Mouse (Mus musculus) T-helper 1 cell (primary cell): Measurements from ENCODE around the gene B9d2.

ENCODE experiments used
- in situ Hi-C: fragments of 300-600 bp; cut with MboI, MseI; formaldehyde crosslinking; loops from one replicate; pipeline ENCODE4 v1.15.1; 2025; ENCODE audit warnings: high pct_unique_total_duplicates

The B9d2 gene

GRCm38 (mm10) chr7:25680514-25681258 lies at the start of gene B9d2:
Gene B9d2, plus strand, starts transcription at chr7:25680780.
- in situ Hi-C loops: loop anchor here (10.0 kb wide), 1 partner anchor 1306 kb away; the partner anchor contains the start of gene Kcnn4

GRCm38 (mm10) chr7:25632679-25633078 lies 47.9 kb upstream of the B9d2 start:
- in situ Hi-C loops: no loop called here

- in situ Hi-C loops: no loop called here
Observed at GRCm38 (mm10) chr7:25636373-25636772, 44.2 kb upstream of the B9d2 start.

- in situ Hi-C loops: no loop called here
Observed at GRCm38 (mm10) chr7:25637099-25637498, 43.5 kb upstream of the B9d2 start.

- in situ Hi-C loops: no loop called here
Observed at GRCm38 (mm10) chr7:25639754-25640153, 40.8 kb upstream of the B9d2 start.

- in situ Hi-C loops: no loop called here
Observed at GRCm38 (mm10) chr7:25644136-25644535, 36.4 kb upstream of the B9d2 start.

GRCm38 (mm10) chr7:25644631-25645030 lies 35.9 kb upstream of the B9d2 start:
- in situ Hi-C loops: no loop called here

GRCm38 (mm10) chr7:25645074-25645473 lies 35.5 kb upstream of the B9d2 start:
- in situ Hi-C loops: no loop called here

- in situ Hi-C loops: no loop called here
Observed at GRCm38 (mm10) chr7:25647574-25648123, 32.9 kb upstream of the B9d2 start.

- in situ Hi-C loops: no loop called here
Observed at GRCm38 (mm10) chr7:25649839-25650238, 30.7 kb upstream of the B9d2 start.

GRCm38 (mm10) chr7:25651281-25651680 lies 29.3 kb upstream of the B9d2 start:
- in situ Hi-C loops: no loop called here

- in situ Hi-C loops: no loop called here
Observed at GRCm38 (mm10) chr7:25652244-25652759, 28.3 kb upstream of the B9d2 start.

- in situ Hi-C loops: loop anchor here (5.0 kb wide), 1 partner anchor 34 kb away; no protein-coding TSS in a partner anchor
Observed at GRCm38 (mm10) chr7:25655601-25656428, 24.8 kb upstream of the B9d2 start.

GRCm38 (mm10) chr7:25657785-25658184 lies 22.8 kb upstream of the B9d2 start:
- in situ Hi-C loops: loop anchor here (5.0 kb wide), 1 partner anchor 35 kb away; no protein-coding TSS in a partner anchor

- in situ Hi-C loops: loop anchor here (5.0 kb wide), 1 partner anchor 37 kb away; no protein-coding TSS in a partner anchor
Observed at GRCm38 (mm10) chr7:25658657-25659472, 21.7 kb upstream of the B9d2 start, which contains the start of the genes Bckdha and Exosc5. Gene Bckdha, minus strand, starts transcription at chr7:25658981. Gene Exosc5, plus strand, starts transcription at chr7:25659164.

GRCm38 (mm10) chr7:25666381-25666780 lies 14.2 kb upstream of the B9d2 start:
- in situ Hi-C loops: no loop called here

GRCm38 (mm10) chr7:25669158-25669557 lies 11.4 kb upstream of the B9d2 start:
- in situ Hi-C loops: no loop called here

GRCm38 (mm10) chr7:25669631-25670030 lies 10.9 kb upstream of the B9d2 start:
- in situ Hi-C loops: no loop called here

- in situ Hi-C loops: no loop called here
Observed at GRCm38 (mm10) chr7:25670096-25670495, 10.5 kb upstream of the B9d2 start.

GRCm38 (mm10) chr7:25671686-25672085 lies 8.9 kb upstream of the B9d2 start:
- in situ Hi-C loops: no loop called here

- in situ Hi-C loops: no loop called here
Observed at GRCm38 (mm10) chr7:25672442-25672841, 8.1 kb upstream of the B9d2 start.
